Mouse (Mus musculus) brain, embryonic 14.5 days (tissue): Measurements from ENCODE around the gene Rep15.

Experiments used
- CTCF ChIP-seq: fragments of 200-500 bp; IDR thresholded peaks from 2 replicates; pipeline ENCODE4 v1.5.1; 2012; ENCODE audit warnings: inconsistent platforms, mild to moderate bottlenecking, moderate library complexity, borderline replicate concordance; ENCODE audit not compliant: insufficient read depth, insufficient read length; ENCODE audit errors: extremely low read depth
- POLR2A ChIP-seq: fragments of 200-500 bp; IDR thresholded peaks from 2 replicates; pipeline ENCODE4 v1.6.1; 2012; ENCODE audit warnings: mild to moderate bottlenecking, inconsistent platforms, borderline replicate concordance; ENCODE audit not compliant: poor library complexity, insufficient read depth, insufficient read length, severe bottlenecking; ENCODE audit errors: extremely low read depth

GRCm38 (mm10) chr6:147029591-147029990 lies 2.8 kb upstream of the Rep15 start:
- TF ChIP-seq CTCF (no peak), POLR2A (no peak)
